Mouse (Mus musculus) cortical plate, adult 2 months (tissue): Measurements from ENCODE around the gene Wdr48. TPM values are rescaled to one million over a fixed set of nuclear protein-coding genes. Genes with fewer than 3 reads are reported as not detected.

ENCODE experiments used
- H3K27ac ChIP-seq: fragments of 200-500 bp; 2 replicates; pipeline ENCODE4 v1.5.1; 2012; ENCODE audit warnings: low read length, control low read depth, inconsistent platforms; ENCODE audit not compliant: insufficient read depth
- H3K4me1 ChIP-seq: fragments of 200-500 bp; 2 replicates; pipeline ENCODE4 v1.6.1; 2011; ENCODE audit warnings: low read length; ENCODE audit not compliant: control insufficient read depth, insufficient read depth
- H3K4me3 ChIP-seq: fragments of 200-500 bp; 2 replicates; pipeline ENCODE4 v1.5.1; 2011; ENCODE audit warnings: mild to moderate bottlenecking, low read length, control low read depth; ENCODE audit not compliant: insufficient read depth
- CTCF ChIP-seq: fragments of 200-500 bp; IDR thresholded peaks from 2 replicates; pipeline ENCODE4 v1.5.1; 2011; ENCODE audit warnings: mild to moderate bottlenecking, control low read depth, low read length; ENCODE audit not compliant: insufficient read depth; ENCODE audit errors: extremely low read depth
- POLR2A ChIP-seq: fragments of 200-500 bp; IDR thresholded peaks from 2 replicates; pipeline ENCODE4 v1.6.1; 2011; ENCODE audit warnings: mild to moderate bottlenecking, low read length, control low read depth; ENCODE audit not compliant: insufficient read depth; ENCODE audit errors: extremely low read depth
- polyA plus RNA-seq: library from polyadenylated mRNA; depleted of rRNA; stranded (reverse); fragments of >200 nt; gene quantifications from 2 replicates; pipeline ENCODE4 v1.2.3, GENCODE M21; 2012; rRNA removed

Gene Wdr48
- polyA plus RNA-seq, 1 experiment = 68.8 TPM

DNA sequence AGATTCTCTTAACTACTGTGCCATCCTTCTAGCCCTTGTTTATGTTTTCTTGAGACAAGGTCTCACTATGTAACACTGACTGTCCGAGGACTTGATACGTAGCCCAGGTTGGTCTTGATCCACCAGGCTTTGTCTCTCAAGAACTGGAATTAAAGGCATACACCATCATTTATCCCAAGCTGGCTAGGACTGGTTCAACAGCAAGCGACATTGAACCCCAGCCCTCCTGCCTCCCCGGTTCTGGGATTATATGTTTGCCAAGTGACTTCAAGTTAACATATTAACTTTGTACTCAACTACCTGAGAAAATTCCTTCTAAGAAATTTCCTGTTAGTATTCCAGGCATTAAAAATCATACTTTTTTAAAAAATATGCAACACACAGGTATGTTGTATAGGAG lies 80.6 kb downstream of the Wdr48 start:
- no peak overlapping the region for H3K27ac ChIP-seq
- H3K4me3 ChIP-seq = no peak overlapping the region
- TF ChIP-seq POLR2A (no peak), CTCF (no peak)
- peaks cover 23% of the 10 kb centered on the region for H3K4me1 ChIP-seq

Other genes with a start within 250 kb of the Wdr48 start
- gene Scn10a, start 175.6 kb upstream of the Wdr48 start, polyA plus RNA-seq = 0.04 and 0.10 TPM in 2 replicates
- 0.06 TPM in 1 of 2 replicates, not detected in the other for gene Scn11a, start 69.4 kb upstream of the Wdr48 start, polyA plus RNA-seq
- 20.0 and 20.6 TPM in 2 replicates for gene Gorasp1, start 42.7 kb downstream of the Wdr48 start, polyA plus RNA-seq
- 0.26 and 0.63 TPM in 2 replicates for gene Ttc21a, start 42.7 kb downstream of the Wdr48 start, polyA plus RNA-seq
- 14.8 and 21.3 TPM in 2 replicates for gene Csrnp1, start 89.8 kb downstream of the Wdr48 start, polyA plus RNA-seq
- gene Xirp1, start 128.7 kb downstream of the Wdr48 start, polyA plus RNA-seq = 0.04 TPM in 2 replicates
- gene Cx3cr1, start 175.0 kb downstream of the Wdr48 start, polyA plus RNA-seq = 38.2 and 40.9 TPM in 2 replicates
- gene Ccr8, start 197.2 kb downstream of the Wdr48 start, polyA plus RNA-seq = 0.08 TPM in 1 of 2 replicates, not detected in the other
- gene Slc25a38, start 215.5 kb downstream of the Wdr48 start, polyA plus RNA-seq = 22.8 and 23.3 TPM in 2 replicates
- gene Rpsa, start 232.8 kb downstream of the Wdr48 start, polyA plus RNA-seq = 945 and 968 TPM in 2 replicates